Mouse (Mus musculus): ENCODE results near the gene Ranbp17. TPM values are rescaled to one million over a fixed set of nuclear protein-coding genes. Genes with fewer than 3 reads are reported as not detected.

The Ranbp17 gene
- total and polyA plus RNA-seq, 3 experiments: 0.51 to 8.0 (median 6.2) TPM

DNA sequence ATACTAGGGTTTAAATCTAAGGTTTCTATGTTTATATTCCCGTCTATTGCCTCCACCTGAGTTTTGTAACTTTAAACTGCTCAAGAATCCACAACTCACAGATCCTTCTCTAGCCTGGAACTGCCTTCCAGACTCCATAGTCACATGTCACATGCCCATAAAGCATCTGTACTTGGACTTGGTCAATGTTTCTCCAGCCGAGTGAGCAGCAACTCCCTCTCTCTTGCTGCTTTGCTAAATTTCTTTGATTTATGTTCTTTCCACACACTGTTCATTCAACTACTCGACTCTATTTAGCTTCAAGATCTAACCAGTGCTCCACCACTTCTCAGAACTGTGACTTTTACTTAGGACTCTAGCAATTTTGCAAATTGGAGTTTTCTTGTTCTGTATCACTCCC is 238.7 kb downstream of the Ranbp17 start:
- TF ChIP-seq POLR2AphosphoS5 (IDR thresholded peaks at IDR 0.05; ENCODE audit: insufficient replicate concordance, low read depth, low read length) (no peak), CTCF (IDR thresholded peaks at IDR 0.05; ENCODE audit: low read depth, low read length) (no peak), TAL1 (conservative IDR thresholded peaks at IDR 0.05; ENCODE audit: low read depth, low read length) (no peak), GATA1 (IDR thresholded peaks at IDR 0.05; ENCODE audit: borderline replicate concordance, low read length) (no peak), GATA2 (IDR thresholded peaks at IDR 0.05; ENCODE audit: borderline replicate concordance, low read depth, low read length) (no peak)
- Histone ChIP-seq H3K4me1 (ENCODE audit: insufficient read depth, low read depth, low read length) (no peaks in the 10 kb centered on the region), H3K4me3 (ENCODE audit: low read depth, low read length) (no peak overlapping the region), H3K9me3 (replicated peaks) (no peaks in the 10 kb centered on the region), H3K27me3 (ENCODE audit: insufficient read depth, low read length) (no peaks in the 10 kb centered on the region), H3K36me3 (replicated peaks) (no peaks in the 10 kb centered on the region)
- ATAC-seq (ENCODE audit: extremely low read depth, insufficient number of reproducible peaks, low FRiP score, poor library complexity, severe bottlenecking): no peak
- DNase-seq (ENCODE audit: low spot score): no peak

DNA sequence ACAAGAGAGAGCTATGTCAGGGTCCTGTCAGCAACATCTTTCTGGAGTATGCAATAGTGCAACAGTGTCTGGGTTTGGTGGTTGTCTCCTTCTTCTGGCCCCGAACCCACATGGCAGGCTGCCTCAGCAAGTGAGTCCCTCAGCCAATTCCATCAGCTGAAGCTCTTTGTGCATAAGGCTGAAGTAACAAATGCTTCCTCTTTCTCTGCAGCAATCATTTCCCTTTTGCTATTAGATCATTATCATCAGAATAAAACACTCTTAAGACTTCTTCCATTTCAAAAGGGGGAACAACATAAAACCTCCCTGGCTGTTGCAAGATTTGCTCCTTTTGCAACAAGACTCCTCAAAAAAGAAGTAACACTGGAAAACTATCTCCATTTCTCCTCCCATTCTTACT is 239.3 kb downstream of the Ranbp17 start:
- ATAC-seq (ENCODE audit: extremely low read depth, insufficient number of reproducible peaks, low FRiP score, poor library complexity, severe bottlenecking) (no peak), DNase-seq (ENCODE audit: low spot score) (no peak)
- H3K36me3 ChIP-seq (replicated peaks): no peaks in the 10 kb centered on the region
- no peaks in the 10 kb centered on the region for H3K9me3 ChIP-seq (replicated peaks)
- TF ChIP-seq CTCF (IDR thresholded peaks at IDR 0.05; ENCODE audit: low read depth, low read length) (no peak), POLR2AphosphoS5 (IDR thresholded peaks at IDR 0.05; ENCODE audit: insufficient replicate concordance, low read depth, low read length) (no peak), GATA1 (IDR thresholded peaks at IDR 0.05; ENCODE audit: borderline replicate concordance, low read length) (no peak), GATA2 (IDR thresholded peaks at IDR 0.05; ENCODE audit: borderline replicate concordance, low read depth, low read length) (no peak), TAL1 (conservative IDR thresholded peaks at IDR 0.05; ENCODE audit: low read depth, low read length) (no peak)
- no peak overlapping the region for H3K4me3 ChIP-seq (ENCODE audit: low read depth, low read length)
- H3K4me1 ChIP-seq (ENCODE audit: insufficient read depth, low read depth, low read length): no peaks in the 10 kb centered on the region
- no peaks in the 10 kb centered on the region for H3K27me3 ChIP-seq (ENCODE audit: insufficient read depth, low read length)

DNA sequence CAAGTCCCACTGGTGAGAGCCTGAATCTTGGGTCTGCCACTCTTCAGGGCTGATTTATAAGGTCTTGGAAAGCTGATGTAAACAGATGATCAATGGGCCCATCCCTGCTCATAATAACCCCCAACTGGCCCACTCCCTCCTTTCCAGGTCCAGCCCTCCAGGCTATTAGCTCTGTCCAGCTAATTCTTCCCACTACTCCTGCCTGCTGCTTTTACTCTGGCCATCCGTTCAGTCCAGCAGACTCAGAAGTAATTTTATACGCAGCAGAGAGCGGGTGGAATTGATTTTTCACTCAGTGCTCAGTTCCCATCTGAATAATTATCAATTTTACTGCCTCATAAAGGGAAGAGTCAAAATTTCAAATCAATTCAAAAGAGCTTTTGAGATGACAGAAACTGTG is 273.3 kb downstream of the Ranbp17 start:
- H3K36me3 ChIP-seq (replicated peaks): peaks cover 2% of the 10 kb centered on the region
- H3K4me3 ChIP-seq (ENCODE audit: low read depth, low read length): no peak overlapping the region
- H3K27me3 ChIP-seq (ENCODE audit: insufficient read depth, low read length): no peaks in the 10 kb centered on the region
- H3K4me1 ChIP-seq (ENCODE audit: insufficient read depth, low read depth, low read length): no peaks in the 10 kb centered on the region
- TF ChIP-seq TAL1 (conservative IDR thresholded peaks at IDR 0.05; ENCODE audit: low read depth, low read length): no peak
- no peak for TF ChIP-seq POLR2AphosphoS5 (IDR thresholded peaks at IDR 0.05; ENCODE audit: insufficient replicate concordance, low read depth, low read length)
- no peak for TF ChIP-seq CTCF (IDR thresholded peaks at IDR 0.05; ENCODE audit: low read depth, low read length)
- DNase-seq (ENCODE audit: low spot score): no peak
- H3K9me3 ChIP-seq (replicated peaks): no peaks in the 10 kb centered on the region
- no peak for ATAC-seq (ENCODE audit: extremely low read depth, insufficient number of reproducible peaks, low FRiP score, poor library complexity, severe bottlenecking)

DNA sequence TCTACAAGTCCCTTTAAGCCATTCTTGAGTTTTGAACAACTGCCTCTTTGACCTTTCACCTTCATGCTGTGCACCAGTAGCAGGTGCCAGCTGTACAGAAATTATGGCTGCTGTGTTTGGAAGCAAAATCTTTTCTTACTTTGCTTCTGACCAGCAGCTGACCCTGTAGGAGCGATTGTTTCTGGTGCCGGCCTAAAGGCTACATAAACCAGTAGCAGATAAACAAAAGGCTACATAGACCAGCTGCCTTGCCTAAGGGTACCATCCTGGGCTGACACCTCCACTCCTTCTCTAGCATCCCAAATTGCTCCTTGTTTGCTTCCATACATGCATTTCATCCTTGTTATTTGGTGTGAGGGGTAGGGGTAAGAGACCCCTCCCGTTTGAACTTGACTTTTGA is 279.4 kb downstream of the Ranbp17 start:
- no peaks in the 10 kb centered on the region for H3K36me3 ChIP-seq (replicated peaks)
- TF ChIP-seq GATA2 (IDR thresholded peaks at IDR 0.05; ENCODE audit: borderline replicate concordance, low read depth, low read length) (no peak), CTCF (IDR thresholded peaks at IDR 0.05; ENCODE audit: low read depth, low read length) (no peak), POLR2AphosphoS5 (IDR thresholded peaks at IDR 0.05; ENCODE audit: insufficient replicate concordance, low read depth, low read length) (no peak), GATA1 (IDR thresholded peaks at IDR 0.05; ENCODE audit: borderline replicate concordance, low read length) (no peak)

DNA sequence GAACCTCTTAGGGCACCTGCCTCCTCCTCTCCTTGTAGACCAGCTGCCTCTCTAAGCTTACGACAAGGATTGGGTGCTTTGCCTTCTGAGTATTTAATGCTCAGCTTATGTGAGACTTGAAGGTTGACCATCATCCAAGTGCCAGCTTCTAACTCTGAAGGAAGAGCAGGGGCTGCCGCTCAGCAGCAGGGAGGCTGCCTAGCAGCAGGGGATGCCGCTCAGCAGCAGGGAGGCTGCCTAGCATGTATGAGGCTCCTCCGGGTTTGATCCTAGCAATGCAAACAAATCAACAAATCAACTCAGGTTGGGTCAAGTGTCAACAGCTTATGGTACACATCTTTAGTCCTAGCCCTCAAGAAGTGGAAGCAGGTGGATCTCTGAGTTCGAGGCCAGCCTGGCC is 281.5 kb downstream of the Ranbp17 start:
- no peaks in the 10 kb centered on the region for H3K27me3 ChIP-seq (ENCODE audit: insufficient read depth, low read length)
- H3K9me3 ChIP-seq (replicated peaks): no peaks in the 10 kb centered on the region
- H3K4me3 ChIP-seq (ENCODE audit: low read depth, low read length): no peak overlapping the region
- no peaks in the 10 kb centered on the region for H3K36me3 ChIP-seq (replicated peaks)
- no peak for TF ChIP-seq POLR2AphosphoS5 (IDR thresholded peaks at IDR 0.05; ENCODE audit: insufficient replicate concordance, low read depth, low read length)
- ATAC-seq (ENCODE audit: extremely low read depth, insufficient number of reproducible peaks, low FRiP score, poor library complexity, severe bottlenecking) (no peak), DNase-seq (ENCODE audit: low spot score) (no peak)
- H3K4me1 ChIP-seq (ENCODE audit: insufficient read depth, low read depth, low read length): no peaks in the 10 kb centered on the region

More for the DNA sequence above, 279.4 kb downstream of the Ranbp17 start:
- Histone ChIP-seq H3K27me3 (ENCODE audit: insufficient read depth, low read length) (no peaks in the 10 kb centered on the region), H3K4me1 (ENCODE audit: insufficient read depth, low read depth, low read length) (no peaks in the 10 kb centered on the region), H3K4me3 (ENCODE audit: low read depth, low read length) (no peak overlapping the region), H3K9me3 (replicated peaks) (no peaks in the 10 kb centered on the region)
- ATAC-seq (ENCODE audit: extremely low read depth, insufficient number of reproducible peaks, low FRiP score, poor library complexity, severe bottlenecking): no peak
- no peak for DNase-seq (ENCODE audit: low spot score)

DNA sequence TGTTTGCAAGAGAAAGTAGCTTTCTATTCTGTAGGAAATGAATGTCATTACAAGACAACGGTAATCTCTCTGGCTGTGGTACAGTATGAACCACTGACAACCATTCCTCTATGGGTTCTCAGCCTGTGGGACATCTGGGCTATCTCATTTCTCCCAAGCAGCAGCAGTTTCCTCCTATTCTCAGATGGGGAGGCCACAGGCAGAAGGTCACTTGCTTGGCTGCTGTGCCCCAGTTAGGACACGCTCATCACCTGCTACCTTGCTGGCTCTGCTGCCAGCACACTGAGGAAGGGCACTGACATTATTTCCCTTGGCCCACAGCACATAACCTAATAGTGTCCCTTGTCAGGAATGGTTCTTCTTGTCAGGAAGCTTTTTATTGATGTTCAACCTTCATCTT is 285.4 kb downstream of the Ranbp17 start:
- TF ChIP-seq POLR2AphosphoS5 (IDR thresholded peaks at IDR 0.05; ENCODE audit: insufficient replicate concordance, low read depth, low read length): no peak
- no peak for TF ChIP-seq TAL1 (conservative IDR thresholded peaks at IDR 0.05; ENCODE audit: low read depth, low read length)
- no peak for TF ChIP-seq GATA2 (IDR thresholded peaks at IDR 0.05; ENCODE audit: borderline replicate concordance, low read depth, low read length)
- no peak for TF ChIP-seq CTCF (IDR thresholded peaks at IDR 0.05; ENCODE audit: low read depth, low read length)
- TF ChIP-seq GATA1 (IDR thresholded peaks at IDR 0.05; ENCODE audit: borderline replicate concordance, low read length): no peak

DNA sequence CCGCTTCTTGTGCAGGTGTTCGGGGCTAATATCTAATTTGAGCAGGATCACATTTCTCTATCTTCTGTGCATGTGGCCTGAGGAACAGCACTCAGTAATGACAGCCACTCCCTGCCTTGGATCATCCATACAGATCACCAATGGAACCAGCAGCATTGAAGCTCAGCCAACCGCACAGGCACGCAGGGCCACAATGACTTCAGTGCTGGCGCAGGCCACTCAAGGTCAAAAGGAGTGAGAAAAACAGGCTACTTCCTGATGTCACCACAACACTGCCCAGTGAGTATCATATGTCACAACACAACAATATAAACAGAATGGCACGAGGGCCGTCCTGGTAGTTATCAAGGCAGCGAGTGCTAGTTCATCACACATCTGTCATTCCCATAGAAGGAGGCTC is 287.0 kb downstream of the Ranbp17 start:
- no peak for TF ChIP-seq GATA1 (IDR thresholded peaks at IDR 0.05; ENCODE audit: borderline replicate concordance, low read length)
- TF ChIP-seq GATA2 (IDR thresholded peaks at IDR 0.05; ENCODE audit: borderline replicate concordance, low read depth, low read length): no peak
- TF ChIP-seq POLR2AphosphoS5 (IDR thresholded peaks at IDR 0.05; ENCODE audit: insufficient replicate concordance, low read depth, low read length): no peak
- no peak for TF ChIP-seq TAL1 (conservative IDR thresholded peaks at IDR 0.05; ENCODE audit: low read depth, low read length)
- no peak for TF ChIP-seq CTCF (IDR thresholded peaks at IDR 0.05; ENCODE audit: low read depth, low read length)
- no peaks in the 10 kb centered on the region for H3K9me3 ChIP-seq (replicated peaks)
- DNase-seq (ENCODE audit: low spot score) (no peak), ATAC-seq (ENCODE audit: extremely low read depth, insufficient number of reproducible peaks, low FRiP score, poor library complexity, severe bottlenecking) (no peak)
- no peaks in the 10 kb centered on the region for H3K36me3 ChIP-seq (replicated peaks)
- H3K4me3 ChIP-seq (ENCODE audit: low read depth, low read length): no peak overlapping the region
- H3K4me1 ChIP-seq (ENCODE audit: insufficient read depth, low read depth, low read length): peaks cover 3% of the 10 kb centered on the region; the same call in 1 of the 2 replicates
- H3K27me3 ChIP-seq (ENCODE audit: insufficient read depth, low read length): no peaks in the 10 kb centered on the region

More for the DNA sequence above, 285.4 kb downstream of the Ranbp17 start:
- Histone ChIP-seq H3K4me3 (ENCODE audit: low read depth, low read length) (no peak overlapping the region), H3K36me3 (replicated peaks) (no peaks in the 10 kb centered on the region), H3K9me3 (replicated peaks) (no peaks in the 10 kb centered on the region), H3K27me3 (ENCODE audit: insufficient read depth, low read length) (no peaks in the 10 kb centered on the region), H3K4me1 (ENCODE audit: insufficient read depth, low read depth, low read length) (no peaks in the 10 kb centered on the region)
- ATAC-seq (ENCODE audit: extremely low read depth, insufficient number of reproducible peaks, low FRiP score, poor library complexity, severe bottlenecking): no peak
- no peak for DNase-seq (ENCODE audit: low spot score)
